Mouse (Mus musculus): ENCODE measurements around the gene Ppp2r5c. TPM values are rescaled to one million over a fixed set of nuclear protein-coding genes. Genes with fewer than 3 reads are reported as not detected.
A peak's percentile ranks its signal among the peaks of the same experiment; 100 is the strongest.

The Ppp2r5c gene
- total and polyA plus RNA-seq, 2 experiments from 2014 or later: 169 to 191 TPM

GRCm38 (mm10) chr12:110486852-110487251 lies 39.9 kb downstream of the Ppp2r5c start:
- no peaks in the 10 kb centered on the region; the same call in 1 of the 2 replicates for H3K36me3 ChIP-seq (ENCODE audit: insufficient read depth)
- H3K9me3 ChIP-seq (ENCODE audit: low read length): no peaks in the 10 kb centered on the region
- H3K27me3 ChIP-seq (ENCODE audit: insufficient read depth, low read length): no peaks in the 10 kb centered on the region
- 83% methylated on average over 5 of the region's 5 CpGs for WGBS
- H3K4me2 ChIP-seq (ENCODE audit: low read depth): peak overlapping the region; percentile 77
- no peak for ATAC-seq
- H3K4me3 ChIP-seq (ENCODE audit: low read depth, low read length): peak overlapping the region; percentile 77
- DNase-seq: no peak
- peaks cover 14% of the 10 kb centered on the region; the same call in 1 of the 2 replicates for H3K4me1 ChIP-seq (ENCODE audit: insufficient read depth)
- no peak overlapping the region for H3K27ac ChIP-seq (ENCODE audit: low read depth, low read length)
- no peak for TF ChIP-seq CTCF (IDR thresholded peaks at IDR 0.05; ENCODE audit: low read depth)
- H3K9ac ChIP-seq: peak overlapping the region; percentile 79

DNA sequence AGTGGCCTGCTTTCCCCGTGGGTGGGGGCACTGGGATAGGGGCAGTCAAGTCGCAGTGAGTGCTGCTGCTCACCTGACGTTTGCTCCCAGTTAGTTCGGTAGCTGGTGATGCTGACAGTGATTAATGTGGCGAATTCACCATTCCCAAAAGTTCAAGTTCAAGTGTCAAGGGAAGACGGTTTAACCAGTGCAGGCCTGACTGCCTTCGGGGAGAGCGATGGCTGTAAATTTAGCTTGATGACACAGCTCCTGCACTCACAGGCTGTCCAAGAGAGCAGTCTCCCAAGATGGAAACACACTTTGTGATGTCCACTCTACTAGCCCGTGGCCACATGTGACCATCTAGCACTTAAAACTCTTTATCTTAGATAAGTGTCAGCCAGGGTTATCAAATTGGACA lies 41.1 kb downstream of the Ppp2r5c start:
- 79% methylated on average over 9 of the region's 9 CpGs for WGBS
- DNase-seq (no peak), ATAC-seq (no peak)
- H3K9ac ChIP-seq: no peak overlapping the region
- no peaks in the 10 kb centered on the region; the same call in 1 of the 2 replicates for H3K36me3 ChIP-seq (ENCODE audit: insufficient read depth)
- H3K4me2 ChIP-seq (ENCODE audit: low read depth): no peak overlapping the region
- no peak overlapping the region for H3K27ac ChIP-seq (ENCODE audit: low read depth, low read length)
- H3K4me3 ChIP-seq (ENCODE audit: low read depth, low read length): no peak overlapping the region
- no peaks in the 10 kb centered on the region for H3K27me3 ChIP-seq (ENCODE audit: insufficient read depth, low read length)
- no peak for TF ChIP-seq CTCF (IDR thresholded peaks at IDR 0.05; ENCODE audit: low read depth)
- no peaks in the 10 kb centered on the region for H3K9me3 ChIP-seq (ENCODE audit: low read length)
- H3K4me1 ChIP-seq (ENCODE audit: insufficient read depth): peaks cover 14% of the 10 kb centered on the region; the same call in 1 of the 2 replicates

DNA sequence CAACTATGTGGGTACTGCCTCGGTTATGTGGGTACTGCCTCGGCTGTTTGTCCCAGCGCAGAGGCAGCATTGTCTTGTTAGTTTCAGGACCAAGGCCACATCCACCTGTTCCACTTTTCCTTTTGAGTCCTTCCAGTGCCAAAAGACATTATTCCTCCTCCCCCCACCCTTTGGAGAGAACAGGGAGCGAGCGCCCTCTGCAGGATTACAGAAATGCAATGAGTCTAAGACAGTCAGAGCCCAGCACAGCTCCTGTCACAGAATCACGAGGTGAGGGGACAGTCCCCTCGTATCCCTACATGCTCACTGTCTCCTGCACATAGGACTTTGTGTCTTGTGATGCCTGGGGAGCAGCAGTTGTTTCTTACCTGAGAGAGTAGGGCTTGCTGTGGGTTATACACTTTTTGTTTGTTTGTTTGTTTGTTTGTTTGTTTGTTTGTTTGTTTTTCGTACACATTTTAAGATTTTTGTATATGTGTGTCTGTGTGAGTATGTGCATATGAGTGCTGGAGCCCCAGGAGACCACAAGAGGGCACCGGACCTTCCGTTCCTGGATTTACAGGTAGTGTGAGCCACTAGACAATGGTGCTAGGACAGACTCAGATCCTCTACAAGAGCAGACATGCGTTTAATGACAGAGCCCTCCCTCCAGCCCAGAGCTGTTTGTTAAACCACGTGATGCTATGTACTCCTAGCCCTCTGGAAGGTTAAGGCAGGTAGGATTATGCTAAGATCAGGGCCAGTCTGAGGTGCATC lies 43.2 kb downstream of the Ppp2r5c start:
- no peak overlapping the region for H3K27ac ChIP-seq (ENCODE audit: low read depth, low read length)
- DNase-seq: no peak
- peaks cover 5% of the 10 kb centered on the region; the same call in 1 of the 2 replicates for H3K36me3 ChIP-seq (ENCODE audit: insufficient read depth)
- H3K4me1 ChIP-seq (ENCODE audit: insufficient read depth): peaks cover 11% of the 10 kb centered on the region; the same call in 1 of the 2 replicates
- no peak for ATAC-seq
- no peak overlapping the region for H3K4me2 ChIP-seq (ENCODE audit: low read depth)
- H3K27me3 ChIP-seq (ENCODE audit: insufficient read depth, low read length): no peaks in the 10 kb centered on the region
- no peak overlapping the region for H3K4me3 ChIP-seq (ENCODE audit: low read depth, low read length)
- 94% methylated on average over 12 of the region's 12 CpGs for WGBS
- no peak overlapping the region for H3K9ac ChIP-seq
- no peaks in the 10 kb centered on the region for H3K9me3 ChIP-seq (ENCODE audit: low read length)
- TF ChIP-seq CTCF (IDR thresholded peaks at IDR 0.05; ENCODE audit: low read depth): no peak

DNA sequence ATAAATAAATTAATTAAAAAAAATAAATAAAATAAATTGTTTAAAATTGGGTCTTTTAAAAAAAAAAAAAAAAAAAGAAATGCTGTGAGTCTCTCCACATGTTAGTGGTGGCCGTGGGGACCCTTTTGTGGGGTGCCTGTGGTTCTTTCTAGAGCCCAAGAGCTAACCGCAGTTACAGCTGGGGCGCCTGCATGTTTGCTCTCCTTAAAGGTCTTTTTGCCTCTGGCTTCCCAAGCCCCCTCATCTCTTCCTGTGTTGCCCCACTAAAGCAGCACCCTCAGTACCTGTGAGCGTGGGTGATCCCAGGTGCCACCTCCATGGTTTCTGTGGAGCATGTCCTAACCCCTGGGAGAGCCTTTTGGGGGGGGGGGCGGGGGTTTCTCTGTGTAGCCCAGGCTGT lies 45.5 kb downstream of the Ppp2r5c start:
- no peak for TF ChIP-seq CTCF (IDR thresholded peaks at IDR 0.05; ENCODE audit: low read depth)

DNA sequence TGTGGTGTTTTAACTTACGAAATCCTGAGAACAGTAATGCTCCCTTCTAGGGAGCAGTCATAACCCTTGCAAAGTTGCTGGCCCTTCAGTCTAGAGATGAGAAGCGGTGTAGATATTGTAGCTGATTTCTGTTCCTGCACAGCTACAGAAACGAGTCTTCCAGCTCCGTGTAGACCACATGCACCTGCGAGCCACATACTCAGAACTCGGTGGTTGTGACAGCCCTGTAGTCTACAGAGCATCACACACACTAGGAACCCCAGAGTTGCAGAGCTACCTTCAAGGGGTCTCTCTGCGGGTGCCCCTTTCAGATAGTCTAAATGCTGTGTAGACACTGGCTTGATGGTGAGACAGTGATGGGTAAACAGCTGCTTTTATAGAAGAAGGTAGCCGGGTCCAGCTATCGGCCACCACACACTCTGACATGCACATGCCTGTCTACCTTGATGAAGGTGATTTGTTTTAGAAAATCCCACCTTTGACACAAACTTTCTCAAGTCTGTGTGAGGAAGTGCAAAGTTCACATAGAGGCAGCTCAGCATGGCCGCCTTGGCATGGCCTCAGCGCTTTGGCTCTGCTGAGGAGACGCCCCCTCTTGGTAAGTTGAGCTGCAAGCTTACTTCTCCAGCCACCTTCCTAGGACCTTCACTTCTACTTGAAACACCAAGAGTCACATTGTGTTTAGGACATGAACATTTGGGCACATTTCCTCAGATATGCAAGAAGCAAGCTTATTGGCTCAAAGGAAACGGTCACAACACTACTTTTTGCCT lies 46.9 kb downstream of the Ppp2r5c start:
- Histone ChIP-seq H3K4me1 (ENCODE audit: insufficient read depth) (0 out of 2 replicates have a peak, but pooled peaks cover 3% of the 10 kb centered on the region), H3K27ac (ENCODE audit: low read depth, low read length) (no peak overlapping the region), H3K4me3 (ENCODE audit: low read depth, low read length) (no peak overlapping the region), H3K27me3 (ENCODE audit: insufficient read depth, low read length) (no peaks in the 10 kb centered on the region), H3K4me2 (ENCODE audit: low read depth) (no peak overlapping the region), H3K9me3 (ENCODE audit: low read length) (no peaks in the 10 kb centered on the region), H3K36me3 (ENCODE audit: insufficient read depth) (peaks cover 5% of the 10 kb centered on the region; the same call in 1 of the 2 replicates), H3K9ac (no peak overlapping the region)
- TF ChIP-seq CTCF (IDR thresholded peaks at IDR 0.05; ENCODE audit: low read depth): no peak
- DNase-seq (no peak), ATAC-seq (no peak)
- 95% methylated on average over 13 of the region's 13 CpGs for WGBS

More for the DNA sequence above, 45.5 kb downstream of the Ppp2r5c start:
- Histone ChIP-seq H3K4me1 (ENCODE audit: insufficient read depth) (0 out of 2 replicates have a peak, but pooled peaks cover 2% of the 10 kb centered on the region), H3K4me3 (ENCODE audit: low read depth, low read length) (no peak overlapping the region), H3K9ac (no peak overlapping the region), H3K36me3 (ENCODE audit: insufficient read depth) (peaks cover 5% of the 10 kb centered on the region; the same call in 1 of the 2 replicates), H3K4me2 (ENCODE audit: low read depth) (no peak overlapping the region), H3K27me3 (ENCODE audit: insufficient read depth, low read length) (no peaks in the 10 kb centered on the region), H3K27ac (ENCODE audit: low read depth, low read length) (no peak overlapping the region), H3K9me3 (ENCODE audit: low read length) (no peaks in the 10 kb centered on the region)
- WGBS: 92% methylated on average over 5 of the region's 5 CpGs
- ATAC-seq: no peak
- DNase-seq: no peak

DNA sequence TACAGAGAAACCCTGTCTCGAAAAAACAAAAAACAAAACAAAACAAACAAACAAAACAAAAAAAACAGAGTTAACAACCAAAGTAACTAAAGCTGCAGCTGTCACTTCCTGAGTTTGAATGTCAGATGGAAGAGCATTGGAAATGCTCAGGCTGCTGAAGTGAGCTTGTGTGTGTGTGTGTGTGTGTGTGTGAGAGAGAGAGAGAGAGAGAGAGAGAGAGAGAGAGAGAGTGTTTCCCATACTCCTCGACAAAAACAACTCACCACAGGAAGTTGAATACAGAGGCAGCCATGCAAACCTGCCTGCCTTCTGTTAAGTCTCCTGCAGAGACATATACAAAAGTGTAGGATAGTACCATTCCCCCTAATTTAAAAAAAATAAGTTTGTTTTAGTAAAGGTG lies 47.9 kb downstream of the Ppp2r5c start:
- no peaks in the 10 kb centered on the region for H3K27me3 ChIP-seq (ENCODE audit: insufficient read depth, low read length)
- 0 out of 2 replicates have a peak, but pooled peaks cover 4% of the 10 kb centered on the region for H3K4me1 ChIP-seq (ENCODE audit: insufficient read depth)
- H3K36me3 ChIP-seq (ENCODE audit: insufficient read depth): 0 out of 2 replicates have a peak, but pooled peaks cover 5% of the 10 kb centered on the region
- WGBS: 78% methylated on average over 2 of the region's 2 CpGs
- H3K4me2 ChIP-seq (ENCODE audit: low read depth): no peak overlapping the region
- no peak for TF ChIP-seq CTCF (IDR thresholded peaks at IDR 0.05; ENCODE audit: low read depth)
- no peak overlapping the region for H3K9ac ChIP-seq
- H3K4me3 ChIP-seq (ENCODE audit: low read depth, low read length): no peak overlapping the region
- H3K27ac ChIP-seq (ENCODE audit: low read depth, low read length): no peak overlapping the region
- DNase-seq (no peak), ATAC-seq (no peak)
- no peaks in the 10 kb centered on the region for H3K9me3 ChIP-seq (ENCODE audit: low read length)
